Mouse (Mus musculus) urinary bladder, postnatal 36 days (tissue): ENCODE results near the gene Fam129a.
A peak's percentile ranks its signal among the peaks of the same experiment; 100 is the strongest.

Source experiments
- DNase-seq, 2 experiments: peaks; one replicate each; pipeline ENCODE4 v3.0.0; 2022; ENCODE audit warnings: low spot score in 2 of 2, mixed read lengths in 1 of 2

Gene Fam129a

DNA sequence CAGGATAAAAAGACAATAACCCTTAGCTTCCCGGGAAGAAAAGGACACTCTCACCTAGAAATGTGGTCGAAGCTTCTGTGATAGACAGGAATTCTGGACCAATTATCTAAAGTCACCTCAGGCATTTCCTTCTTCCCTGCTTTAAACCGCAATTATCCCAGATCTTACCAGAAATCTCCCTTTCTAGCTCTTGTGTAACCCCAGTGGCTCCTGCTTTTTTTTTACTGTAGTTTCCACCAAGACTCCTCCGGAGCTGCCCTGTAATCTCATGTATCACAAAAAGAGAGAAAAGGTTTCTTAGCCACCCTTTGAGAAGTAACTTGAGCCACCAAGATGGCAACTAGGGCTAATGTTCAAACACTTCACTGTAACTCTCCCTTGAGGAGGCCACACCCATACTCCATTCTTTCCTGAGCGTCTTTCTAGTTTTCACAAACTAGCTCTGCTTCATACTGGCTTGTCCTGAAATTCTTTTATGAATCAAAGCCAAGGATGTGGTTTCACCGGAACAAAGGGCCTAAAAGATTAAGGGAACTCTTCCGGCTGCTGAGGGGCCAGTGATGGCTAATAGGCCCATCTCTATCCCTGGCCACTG, 93.9 kb downstream of the Fam129a start:
- no peak for DNase-seq

- no peak for DNase-seq
Measured at GRCm38 (mm10) chr1:151667351-151668074, 96.5 kb downstream of the Fam129a start.

DNA sequence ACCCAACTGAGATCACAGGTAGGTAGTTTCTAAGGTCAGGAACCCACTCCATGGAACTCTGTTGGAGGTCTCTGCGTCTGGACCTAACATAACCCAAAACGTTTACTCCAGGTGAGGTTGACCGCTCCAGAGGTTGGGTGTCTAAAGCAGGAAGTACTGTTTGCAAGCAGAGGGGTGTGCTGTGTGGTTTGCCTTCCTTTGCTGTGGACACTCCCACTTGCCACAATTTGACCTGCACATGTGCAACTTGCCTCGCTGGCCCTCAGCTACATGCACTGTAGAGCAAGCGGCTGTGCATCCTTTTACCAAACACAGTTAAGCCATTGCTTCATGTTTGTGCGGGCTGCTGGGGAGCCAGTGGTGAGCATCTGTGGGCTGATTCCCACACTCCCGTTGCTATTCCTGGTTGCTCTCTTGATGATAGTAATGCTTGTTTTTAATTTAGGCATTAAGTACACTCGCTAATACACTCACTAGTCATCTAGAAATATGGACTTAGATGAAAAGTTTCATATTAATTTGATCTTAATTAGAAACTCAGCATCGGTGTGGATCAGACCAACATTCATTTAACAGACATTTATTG, 99.1 kb downstream of the Fam129a start:
- no peak for DNase-seq

DNA sequence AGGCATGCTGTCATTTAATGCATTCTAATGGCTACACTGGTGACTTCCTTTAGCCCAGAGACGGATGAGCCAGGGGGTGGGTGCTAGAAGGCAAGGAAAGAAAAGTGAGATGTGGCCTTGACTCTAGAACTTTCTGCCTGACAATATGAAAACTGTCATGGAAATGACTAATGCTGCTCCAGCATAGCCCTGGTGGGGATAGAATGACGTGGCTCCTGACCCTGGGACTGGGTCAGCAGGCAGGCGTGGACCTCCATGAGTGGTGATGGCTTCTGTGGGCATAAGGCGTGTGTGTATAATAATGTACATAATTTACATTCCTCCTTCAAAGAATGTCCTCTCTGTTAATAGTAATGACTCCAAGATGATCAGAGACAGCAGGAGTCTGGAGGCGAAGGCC, 104.7 kb downstream of the Fam129a start:
- DNase-seq: no peak

- no peak for DNase-seq
Measured at GRCm38 (mm10) chr1:151677185-151677809, 106.3 kb downstream of the Fam129a start.

GRCm38 (mm10) chr1:151677975-151678374, 107.0 kb downstream of the Fam129a start:
- DNase-seq: no peak

- no peak for DNase-seq
Measured at GRCm38 (mm10) chr1:151679153-151679552, 108.2 kb downstream of the Fam129a start.

- DNase-seq: no peak
Measured at GRCm38 (mm10) chr1:151679883-151680613, 109.1 kb downstream of the Fam129a start.

DNA sequence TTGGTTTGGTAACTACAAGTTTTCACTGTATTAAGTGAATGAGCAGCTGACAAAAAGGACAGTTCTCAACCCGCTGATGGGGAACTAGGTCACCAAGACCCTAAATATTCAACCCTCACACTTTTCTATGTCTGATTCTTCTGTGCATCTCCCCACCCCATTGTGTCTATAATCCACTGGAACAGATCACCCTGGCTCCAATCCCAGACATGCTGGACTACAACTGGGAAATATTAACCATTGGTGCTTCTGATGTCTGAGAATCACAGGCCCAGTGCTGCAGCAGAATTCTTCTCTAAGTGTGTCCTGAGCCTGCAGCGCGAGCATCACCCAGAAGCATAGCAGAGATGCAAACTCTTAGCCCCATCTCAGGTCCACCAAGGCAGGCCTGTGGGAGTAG, 110.0 kb downstream of the Fam129a start:
- no peak for DNase-seq

DNA sequence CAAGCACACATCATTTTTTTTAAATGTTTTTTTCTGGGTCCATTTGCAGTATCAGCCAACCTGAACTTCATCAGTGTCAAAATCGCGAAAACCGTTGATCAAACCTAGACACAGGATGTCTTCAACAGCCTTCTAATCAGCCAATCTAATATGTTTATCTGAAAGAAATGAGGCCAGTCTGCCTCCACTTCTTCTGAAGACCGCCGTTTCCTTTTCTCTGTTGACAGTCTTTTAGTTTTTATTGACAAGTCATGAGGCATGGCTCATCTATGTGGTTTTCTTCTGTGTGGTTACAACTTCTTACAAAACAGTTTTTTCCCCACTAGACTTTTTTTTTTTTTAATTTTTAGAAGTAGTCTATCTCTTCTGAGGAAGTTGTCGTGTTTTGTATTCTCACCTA, 111.9 kb downstream of the Fam129a start:
- no peak for DNase-seq

- DNase-seq: peak in 1 of 2 experiments; percentile 21
Measured at GRCm38 (mm10) chr1:151684451-151684892, 113.5 kb downstream of the Fam129a start.

DNA sequence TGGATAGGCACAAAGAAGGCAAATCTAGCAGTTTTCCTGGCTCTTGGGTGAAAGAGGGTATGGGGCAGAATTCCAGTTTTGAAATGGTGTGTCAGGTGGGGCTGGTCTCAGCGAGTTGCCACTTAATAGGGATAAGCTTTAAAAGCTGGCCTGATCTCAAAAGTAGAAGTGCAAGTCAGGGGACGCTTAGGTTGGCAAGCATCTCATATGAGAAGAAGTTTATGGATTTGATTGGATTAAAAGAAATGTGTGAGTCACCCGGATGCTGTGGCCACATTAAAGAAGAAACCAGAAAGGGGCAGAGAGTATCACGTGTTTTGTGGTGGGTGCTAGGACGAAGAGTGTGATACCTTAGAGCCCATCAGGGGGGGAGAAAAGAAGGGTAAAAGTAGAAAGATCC, 114.0 kb downstream of the Fam129a start:
- no peak for DNase-seq

DNA sequence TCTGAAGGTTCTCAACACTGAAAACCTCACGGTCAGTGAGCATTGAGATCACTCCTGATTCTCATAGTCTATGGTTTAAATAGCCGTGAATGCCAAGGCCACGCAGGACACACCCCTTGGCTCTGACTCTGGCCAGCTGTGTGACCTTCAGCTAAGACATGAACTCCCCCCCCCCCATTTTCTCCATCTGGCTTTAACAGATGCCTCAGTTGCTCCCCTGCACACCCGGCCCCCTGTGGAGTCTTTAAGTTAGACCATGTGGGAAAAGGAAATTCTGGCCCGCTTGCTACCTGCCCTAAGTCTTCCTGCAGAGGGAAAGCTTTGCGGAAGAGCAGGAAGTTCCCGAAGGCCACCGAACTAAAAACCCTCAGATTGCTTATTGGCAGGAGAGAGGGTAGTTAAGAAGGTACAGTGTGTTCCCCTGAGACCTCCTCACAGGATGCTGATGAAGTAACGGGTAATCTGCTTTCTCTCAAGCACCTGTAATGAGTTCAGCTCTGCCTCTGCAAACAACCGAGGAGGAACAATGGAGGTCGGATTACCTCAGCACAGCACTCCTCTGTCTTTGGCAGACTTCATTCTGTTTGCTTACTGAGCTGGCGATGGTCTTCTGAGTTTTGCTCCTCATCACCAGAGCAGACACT, 114.8 kb downstream of the Fam129a start:
- no peak for DNase-seq

GRCm38 (mm10) chr1:151686696-151687095, 115.7 kb downstream of the Fam129a start:
- peak in 1 of 2 experiments; percentile 30 for DNase-seq

- DNase-seq: no peak
Measured at GRCm38 (mm10) chr1:151689032-151689431, 118.0 kb downstream of the Fam129a start.

DNA sequence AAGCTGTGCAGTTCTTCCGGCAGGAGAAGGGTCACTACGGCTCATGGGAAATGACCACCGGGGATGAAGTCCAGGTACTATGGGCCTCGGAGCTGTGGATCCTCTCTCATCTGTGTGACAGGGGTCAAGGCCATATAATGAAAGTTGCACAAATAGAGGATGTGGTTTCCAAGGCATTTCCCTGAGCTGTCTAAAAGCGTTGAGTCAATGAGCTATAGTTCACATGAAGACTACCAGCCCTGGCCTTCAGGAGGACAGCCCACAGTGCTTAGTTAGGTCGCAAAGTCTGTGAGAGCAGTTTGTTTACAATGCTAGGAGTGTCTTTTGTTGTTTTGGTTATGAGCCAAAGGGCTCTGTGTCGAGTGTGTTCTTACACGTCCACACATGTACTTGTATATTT, 118.6 kb downstream of the Fam129a start:
- no peak for DNase-seq

- DNase-seq: no peak
Measured at GRCm38 (mm10) chr1:151690061-151690460, 119.1 kb downstream of the Fam129a start.

GRCm38 (mm10) chr1:151690583-151691193, 119.7 kb downstream of the Fam129a start:
- DNase-seq: peak in 1 of 2 experiments; percentile 35

DNA sequence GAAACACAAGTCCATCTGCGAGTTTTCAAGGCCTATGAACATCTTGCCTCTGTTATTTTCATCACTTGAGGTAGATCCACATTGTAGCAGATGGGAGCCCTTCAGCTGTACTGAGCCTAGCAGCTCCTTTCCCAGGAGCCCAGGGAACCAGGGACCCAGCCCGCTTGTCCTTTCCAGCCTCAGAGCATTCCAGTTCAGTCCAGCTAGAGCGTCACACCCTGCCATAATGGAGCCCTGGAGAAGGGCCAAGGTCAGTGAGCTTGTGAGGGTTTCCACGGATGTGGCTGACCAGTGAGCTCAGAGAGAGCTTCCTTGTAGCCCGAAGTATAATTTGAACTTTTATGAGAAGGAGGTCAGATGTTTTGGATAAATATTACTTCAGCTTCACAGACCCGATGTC, 121.9 kb downstream of the Fam129a start:
- peak; percentile 41 to 73 for DNase-seq

- DNase-seq: no peak
Measured at GRCm38 (mm10) chr1:151696751-151697150, 125.8 kb downstream of the Fam129a start.
